Mouse (Mus musculus): Measurements from ENCODE around the gene Med24. TPM values are rescaled to one million over a fixed set of nuclear protein-coding genes. Genes with fewer than 3 reads are reported as not detected.

Gene Med24
- polyA plus RNA-seq, 1 experiment from 2014 or later: 52.3 TPM

GRCm38 (mm10) chr11:98767276-98767675 is 38.0 kb upstream of the Med24 start:
- H3K27me3 ChIP-seq (ENCODE audit: control insufficient read depth, insufficient read depth, low read length): no peaks in the 10 kb centered on the region
- peak; percentile 44; the same call in 1 of the 2 replicates for ATAC-seq (ENCODE audit: low read depth)
- peak overlapping the region; percentile 16; the same call in 1 of the 2 replicates for H3K9ac ChIP-seq (replicated peaks; ENCODE audit: low read depth, low read length)
- peaks cover 48% of the 10 kb centered on the region for H3K36me3 ChIP-seq (ENCODE audit: control insufficient read depth, insufficient read depth, low read length)
- peaks cover 37% of the 10 kb centered on the region for H3K4me1 ChIP-seq (ENCODE audit: control insufficient read depth, insufficient read depth, low read length)
- no peak overlapping the region for H3K4me3 ChIP-seq (ENCODE audit: low read depth, low read length)
- peak overlapping the region; percentile 60; the same call in 1 of the 2 replicates for H3K27ac ChIP-seq (ENCODE audit: low read depth, low read length)
- WGBS: 16% methylated on average over 9 of the region's 9 CpGs
- no peaks in the 10 kb centered on the region for H3K9me3 ChIP-seq (ENCODE audit: control insufficient read depth, low read length)
- H3K4me2 ChIP-seq (ENCODE audit: low read depth, low read length): peak overlapping the region; percentile 8; the same call in 1 of the 2 replicates

GRCm38 (mm10) chr11:98766816-98767215 is 37.6 kb upstream of the Med24 start:
- Histone ChIP-seq H3K36me3 (ENCODE audit: control insufficient read depth, insufficient read depth, low read length) (peaks cover 52% of the 10 kb centered on the region), H3K4me2 (ENCODE audit: low read depth, low read length) (peak overlapping the region; percentile 8; the same call in 1 of the 2 replicates), H3K9ac (replicated peaks; ENCODE audit: low read depth, low read length) (no peak overlapping the region), H3K4me3 (ENCODE audit: low read depth, low read length) (no peak overlapping the region), H3K27me3 (ENCODE audit: control insufficient read depth, insufficient read depth, low read length) (no peaks in the 10 kb centered on the region), H3K9me3 (ENCODE audit: control insufficient read depth, low read length) (no peaks in the 10 kb centered on the region), H3K27ac (ENCODE audit: low read depth, low read length) (peak overlapping the region; percentile 60), H3K4me1 (ENCODE audit: control insufficient read depth, insufficient read depth, low read length) (peaks cover 36% of the 10 kb centered on the region)
- 29% methylated on average over 5 of the region's 5 CpGs for WGBS
- ATAC-seq (ENCODE audit: low read depth): peak; percentile 33; the same call in 1 of the 2 replicates

GRCm38 (mm10) chr11:98766346-98766745 is 37.1 kb upstream of the Med24 start:
- ATAC-seq (ENCODE audit: low read depth): 0 out of 2 replicates have a peak, but pooled peaks have one; percentile 0
- peaks cover 36% of the 10 kb centered on the region for H3K4me1 ChIP-seq (ENCODE audit: control insufficient read depth, insufficient read depth, low read length)
- no peak overlapping the region for H3K4me2 ChIP-seq (ENCODE audit: low read depth, low read length)
- H3K9me3 ChIP-seq (ENCODE audit: control insufficient read depth, low read length): no peaks in the 10 kb centered on the region
- H3K36me3 ChIP-seq (ENCODE audit: control insufficient read depth, insufficient read depth, low read length): peaks cover 54% of the 10 kb centered on the region
- H3K9ac ChIP-seq (replicated peaks; ENCODE audit: low read depth, low read length): no peak overlapping the region
- peak overlapping the region; percentile 60 for H3K27ac ChIP-seq (ENCODE audit: low read depth, low read length)
- no peak overlapping the region for H3K4me3 ChIP-seq (ENCODE audit: low read depth, low read length)
- WGBS: 33% methylated on average over 2 of the region's 2 CpGs
- H3K27me3 ChIP-seq (ENCODE audit: control insufficient read depth, insufficient read depth, low read length): no peaks in the 10 kb centered on the region

- Histone ChIP-seq H3K27ac (ENCODE audit: low read depth, low read length) (peak overlapping the region; percentile 60; the same call in 1 of the 2 replicates), H3K9ac (replicated peaks; ENCODE audit: low read depth, low read length) (no peak overlapping the region), H3K4me1 (ENCODE audit: control insufficient read depth, insufficient read depth, low read length) (peaks cover 36% of the 10 kb centered on the region), H3K4me2 (ENCODE audit: low read depth, low read length) (no peak overlapping the region), H3K4me3 (ENCODE audit: low read depth, low read length) (no peak overlapping the region), H3K36me3 (ENCODE audit: control insufficient read depth, insufficient read depth, low read length) (peaks cover 54% of the 10 kb centered on the region), H3K9me3 (ENCODE audit: control insufficient read depth, low read length) (no peaks in the 10 kb centered on the region), H3K27me3 (ENCODE audit: control insufficient read depth, insufficient read depth, low read length) (no peaks in the 10 kb centered on the region)
- 26% methylated on average over 7 of the region's 9 CpGs for WGBS
- peak; percentile 33; the same call in 1 of the 2 replicates for ATAC-seq (ENCODE audit: low read depth)
Measured at GRCm38 (mm10) chr11:98765421-98766309, 36.4 kb upstream of the Med24 start.

- no peak for ATAC-seq (ENCODE audit: low read depth)
- H3K27ac ChIP-seq (ENCODE audit: low read depth, low read length): no peak overlapping the region; the same call in 1 of the 2 replicates
- no peak overlapping the region for H3K9ac ChIP-seq (replicated peaks; ENCODE audit: low read depth, low read length)
- no peaks in the 10 kb centered on the region for H3K9me3 ChIP-seq (ENCODE audit: control insufficient read depth, low read length)
- H3K4me2 ChIP-seq (ENCODE audit: low read depth, low read length): no peak overlapping the region
- peaks cover 47% of the 10 kb centered on the region for H3K36me3 ChIP-seq (ENCODE audit: control insufficient read depth, insufficient read depth, low read length)
- peaks cover 36% of the 10 kb centered on the region for H3K4me1 ChIP-seq (ENCODE audit: control insufficient read depth, insufficient read depth, low read length)
- H3K4me3 ChIP-seq (ENCODE audit: low read depth, low read length): no peak overlapping the region
- no peaks in the 10 kb centered on the region for H3K27me3 ChIP-seq (ENCODE audit: control insufficient read depth, insufficient read depth, low read length)
Measured at GRCm38 (mm10) chr11:98764746-98765145, 35.5 kb upstream of the Med24 start.

GRCm38 (mm10) chr11:98764091-98764490 is 34.9 kb upstream of the Med24 start:
- no peaks in the 10 kb centered on the region for H3K9me3 ChIP-seq (ENCODE audit: control insufficient read depth, low read length)
- ATAC-seq (ENCODE audit: low read depth): no peak
- H3K27ac ChIP-seq (ENCODE audit: low read depth, low read length): no peak overlapping the region
- H3K27me3 ChIP-seq (ENCODE audit: control insufficient read depth, insufficient read depth, low read length): no peaks in the 10 kb centered on the region
- H3K9ac ChIP-seq (replicated peaks; ENCODE audit: low read depth, low read length): no peak overlapping the region
- no peak overlapping the region for H3K4me2 ChIP-seq (ENCODE audit: low read depth, low read length)
- H3K4me3 ChIP-seq (ENCODE audit: low read depth, low read length): no peak overlapping the region
- H3K4me1 ChIP-seq (ENCODE audit: control insufficient read depth, insufficient read depth, low read length): peaks cover 35% of the 10 kb centered on the region
- H3K36me3 ChIP-seq (ENCODE audit: control insufficient read depth, insufficient read depth, low read length): peaks cover 40% of the 10 kb centered on the region
- WGBS: 86% methylated on average over 18 of the region's 18 CpGs

- 87% methylated on average over 8 of the region's 8 CpGs for WGBS
- Histone ChIP-seq H3K9ac (replicated peaks; ENCODE audit: low read depth, low read length) (no peak overlapping the region), H3K4me1 (ENCODE audit: control insufficient read depth, insufficient read depth, low read length) (peaks cover 30% of the 10 kb centered on the region), H3K27ac (ENCODE audit: low read depth, low read length) (no peak overlapping the region), H3K4me3 (ENCODE audit: low read depth, low read length) (no peak overlapping the region), H3K36me3 (ENCODE audit: control insufficient read depth, insufficient read depth, low read length) (peaks cover 37% of the 10 kb centered on the region), H3K9me3 (ENCODE audit: control insufficient read depth, low read length) (no peaks in the 10 kb centered on the region), H3K27me3 (ENCODE audit: control insufficient read depth, insufficient read depth, low read length) (no peaks in the 10 kb centered on the region), H3K4me2 (ENCODE audit: low read depth, low read length) (no peak overlapping the region)
- no peak for ATAC-seq (ENCODE audit: low read depth)
Measured at GRCm38 (mm10) chr11:98763502-98763861, 34.2 kb upstream of the Med24 start.

- WGBS: 67% methylated on average over 17 of the region's 17 CpGs
- Histone ChIP-seq H3K4me2 (ENCODE audit: low read depth, low read length) (no peak overlapping the region), H3K9ac (replicated peaks; ENCODE audit: low read depth, low read length) (no peak overlapping the region), H3K27me3 (ENCODE audit: control insufficient read depth, insufficient read depth, low read length) (no peaks in the 10 kb centered on the region), H3K27ac (ENCODE audit: low read depth, low read length) (no peak overlapping the region), H3K36me3 (ENCODE audit: control insufficient read depth, insufficient read depth, low read length) (peaks cover 37% of the 10 kb centered on the region), H3K4me1 (ENCODE audit: control insufficient read depth, insufficient read depth, low read length) (peaks cover 25% of the 10 kb centered on the region), H3K4me3 (ENCODE audit: low read depth, low read length) (no peak overlapping the region), H3K9me3 (ENCODE audit: control insufficient read depth, low read length) (no peaks in the 10 kb centered on the region)
- ATAC-seq (ENCODE audit: low read depth): no peak
Measured at GRCm38 (mm10) chr11:98762756-98763501, 33.7 kb upstream of the Med24 start.

- H3K4me2 ChIP-seq (ENCODE audit: low read depth, low read length): no peak overlapping the region
- no peak overlapping the region for H3K4me3 ChIP-seq (ENCODE audit: low read depth, low read length)
- H3K9me3 ChIP-seq (ENCODE audit: control insufficient read depth, low read length): no peaks in the 10 kb centered on the region
- no peak for ATAC-seq (ENCODE audit: low read depth)
- no peaks in the 10 kb centered on the region for H3K27me3 ChIP-seq (ENCODE audit: control insufficient read depth, insufficient read depth, low read length)
- peaks cover 45% of the 10 kb centered on the region for H3K36me3 ChIP-seq (ENCODE audit: control insufficient read depth, insufficient read depth, low read length)
- WGBS: 92% methylated on average over 4 of the region's 4 CpGs
- no peak overlapping the region for H3K9ac ChIP-seq (replicated peaks; ENCODE audit: low read depth, low read length)
- no peak overlapping the region for H3K27ac ChIP-seq (ENCODE audit: low read depth, low read length)
- H3K4me1 ChIP-seq (ENCODE audit: control insufficient read depth, insufficient read depth, low read length): peaks cover 15% of the 10 kb centered on the region
Measured at GRCm38 (mm10) chr11:98761939-98762338, 32.7 kb upstream of the Med24 start.

Measured in neural tube, embryonic 14.5 days (tissue).